Mouse (Mus musculus) megakaryocyte-erythroid progenitor cell, adult 5-6 weeks (primary cell): ENCODE data around the gene Dcun1d4. TPM values are rescaled to one million over a fixed set of nuclear protein-coding genes. Genes with fewer than 3 reads are reported as not detected.
"Not testable (repeated sequence)": the region's sequence is repeated elsewhere in the genome, so short reads cannot be mapped to it uniquely, and the experiment has no call there.

Source experiments
- ATAC-seq: replicated peaks from 2 replicates; pipeline ENCODE4 v1.8.0; 2016; ENCODE audit warnings: mild to moderate bottlenecking, inconsistent platforms; ENCODE audit not compliant: severe bottlenecking, poor library complexity, low FRiP score, low TSS enrichment
- total RNA-seq, 2 experiments: library from RNA; stranded (forward) in 1 of 2; stranded (reverse) in 1 of 2; fragments of 200-1000, 215-1000 nt in 1 of 2; fragments of >200 nt in 1 of 2; fragmentation: Nextera tagmentation in 1 of 2; gene quantifications; 2 replicates each; pipeline ENCODE4 v1.2.3; 2014 to 2017

Dcun1d4 gene
- 8.2 and 9.3 TPM in 2 replicates for total RNA-seq (2014; fragmentation: Nextera tagmentation)
- 6.2 and 13.4 TPM in 2 replicates for total RNA-seq (2017)

- ATAC-seq: no peak
These were observed at the start of gene Dcun1d4 for GRCm38 (mm10) chr5:73480700-73481099. Gene Dcun1d4, plus strand, starts transcription at chr5:73481000.

- ATAC-seq: peak; percentile 73; the same call in 1 of the 2 replicates
These were observed 49.2 kb upstream of the Dcun1d4 start for GRCm38 (mm10) chr5:73431581-73431980.

GRCm38 (mm10) chr5:73432805-73433204 lies 48.0 kb upstream of the Dcun1d4 start:
- ATAC-seq: no peak

DNA sequence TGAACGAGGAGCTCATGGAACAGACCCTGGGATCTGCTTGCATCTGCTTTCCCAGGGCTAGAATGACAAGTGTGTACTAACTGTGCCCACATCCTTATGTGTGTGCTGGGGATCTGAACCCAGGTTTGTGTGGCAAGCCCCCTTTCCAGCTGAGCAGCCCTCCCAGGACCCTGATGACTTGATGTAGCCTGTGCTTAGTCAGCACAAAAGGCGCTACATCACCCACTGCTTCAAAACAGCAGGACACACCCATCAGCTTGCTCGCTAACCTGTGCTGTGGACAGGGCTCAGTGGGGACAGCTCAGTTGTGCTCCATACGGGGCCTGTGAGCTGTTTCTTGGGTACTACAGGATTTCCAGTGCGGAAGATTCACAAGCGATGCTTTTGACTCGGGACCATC lies 46.0 kb upstream of the Dcun1d4 start:
- no peak for ATAC-seq

DNA sequence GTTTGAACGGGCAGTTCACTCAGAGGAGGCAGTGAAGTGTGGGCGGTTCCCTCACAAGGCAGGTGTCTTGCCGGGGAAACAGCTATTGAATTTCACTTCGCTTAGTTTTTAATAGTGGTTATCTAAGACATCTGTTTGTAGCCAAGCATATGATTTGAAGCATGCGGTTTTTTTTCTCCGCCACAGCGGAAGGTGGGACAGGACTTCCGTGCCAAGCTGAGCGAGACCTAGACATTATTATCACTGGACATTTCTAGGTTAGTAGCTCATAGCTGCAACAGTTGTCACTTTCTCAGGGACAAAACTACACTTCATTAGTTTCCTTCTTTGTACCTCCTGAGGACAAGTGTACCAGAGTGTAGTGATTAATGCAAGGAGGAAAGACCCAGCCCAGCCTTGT lies 38.6 kb upstream of the Dcun1d4 start:
- no peak for ATAC-seq

DNA sequence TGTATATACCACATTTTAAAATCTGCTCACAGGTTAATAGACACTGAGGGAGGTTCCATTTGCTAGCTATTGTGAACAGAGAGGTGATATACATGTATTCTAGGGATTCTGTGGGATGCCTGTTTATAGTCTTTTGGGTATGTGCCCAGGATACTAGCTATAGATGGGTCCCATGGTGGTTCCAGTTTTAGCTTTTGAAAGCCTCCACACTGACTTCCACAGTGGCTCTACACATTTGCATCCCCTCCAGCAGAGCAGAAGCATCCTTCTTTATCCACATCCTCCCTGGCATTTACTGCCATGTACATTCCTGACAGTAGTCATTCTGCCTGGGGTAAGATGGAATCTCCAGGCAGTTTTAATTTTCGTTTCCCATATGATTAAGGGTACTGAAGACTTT lies 30.5 kb upstream of the Dcun1d4 start:
- ATAC-seq: no peak

GRCm38 (mm10) chr5:73454502-73455306 lies 26.1 kb upstream of the Dcun1d4 start:
- ATAC-seq: no peak

GRCm38 (mm10) chr5:73455307-73455687 lies 25.5 kb upstream of the Dcun1d4 start:
- ATAC-seq: no peak

DNA sequence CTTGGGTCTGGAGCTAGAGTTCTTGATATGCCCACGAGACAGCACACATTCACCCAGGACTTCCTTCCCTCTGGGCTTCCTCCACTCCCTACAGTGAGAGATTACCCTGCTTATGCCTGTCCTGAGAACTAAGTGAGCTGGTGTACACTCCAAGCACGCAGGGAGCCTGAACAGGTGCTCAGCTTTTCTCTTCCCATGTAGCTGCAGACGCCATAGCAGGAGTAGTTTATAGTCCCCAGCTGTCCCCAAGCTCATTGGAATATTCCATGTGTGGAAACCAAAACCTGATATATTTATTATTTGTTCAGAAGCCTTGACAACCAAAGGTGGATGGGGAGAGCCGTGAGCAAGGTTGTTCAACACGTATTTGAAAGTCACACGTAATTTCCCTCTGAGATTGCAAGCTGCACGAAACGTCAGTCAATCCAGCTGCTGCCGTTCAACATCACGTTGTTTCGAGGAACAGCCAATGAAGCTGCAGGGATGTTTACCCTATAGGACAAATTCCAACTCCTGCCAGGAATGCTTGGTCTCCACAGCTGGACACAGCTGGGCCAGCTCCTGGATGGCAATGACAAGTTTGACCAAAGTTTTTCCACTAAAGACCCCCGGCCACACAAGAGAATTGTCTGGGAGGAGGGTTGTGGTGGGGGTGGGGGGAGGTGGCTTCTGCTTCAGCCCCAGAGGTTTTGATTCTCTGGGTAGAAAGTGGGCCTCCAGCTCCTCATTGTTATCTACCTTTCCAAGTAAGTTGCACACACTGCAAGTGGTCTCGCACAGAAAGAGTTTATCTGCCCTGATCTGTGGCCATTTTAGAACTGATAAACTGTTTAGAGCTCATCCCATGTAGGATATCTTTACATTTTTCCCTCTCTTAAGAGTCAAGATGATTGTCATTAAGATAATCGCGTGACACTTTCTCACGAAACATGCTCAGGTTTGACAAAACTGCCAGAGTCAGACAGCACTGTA lies 12.1 kb upstream of the Dcun1d4 start:
- ATAC-seq: no peak

DNA sequence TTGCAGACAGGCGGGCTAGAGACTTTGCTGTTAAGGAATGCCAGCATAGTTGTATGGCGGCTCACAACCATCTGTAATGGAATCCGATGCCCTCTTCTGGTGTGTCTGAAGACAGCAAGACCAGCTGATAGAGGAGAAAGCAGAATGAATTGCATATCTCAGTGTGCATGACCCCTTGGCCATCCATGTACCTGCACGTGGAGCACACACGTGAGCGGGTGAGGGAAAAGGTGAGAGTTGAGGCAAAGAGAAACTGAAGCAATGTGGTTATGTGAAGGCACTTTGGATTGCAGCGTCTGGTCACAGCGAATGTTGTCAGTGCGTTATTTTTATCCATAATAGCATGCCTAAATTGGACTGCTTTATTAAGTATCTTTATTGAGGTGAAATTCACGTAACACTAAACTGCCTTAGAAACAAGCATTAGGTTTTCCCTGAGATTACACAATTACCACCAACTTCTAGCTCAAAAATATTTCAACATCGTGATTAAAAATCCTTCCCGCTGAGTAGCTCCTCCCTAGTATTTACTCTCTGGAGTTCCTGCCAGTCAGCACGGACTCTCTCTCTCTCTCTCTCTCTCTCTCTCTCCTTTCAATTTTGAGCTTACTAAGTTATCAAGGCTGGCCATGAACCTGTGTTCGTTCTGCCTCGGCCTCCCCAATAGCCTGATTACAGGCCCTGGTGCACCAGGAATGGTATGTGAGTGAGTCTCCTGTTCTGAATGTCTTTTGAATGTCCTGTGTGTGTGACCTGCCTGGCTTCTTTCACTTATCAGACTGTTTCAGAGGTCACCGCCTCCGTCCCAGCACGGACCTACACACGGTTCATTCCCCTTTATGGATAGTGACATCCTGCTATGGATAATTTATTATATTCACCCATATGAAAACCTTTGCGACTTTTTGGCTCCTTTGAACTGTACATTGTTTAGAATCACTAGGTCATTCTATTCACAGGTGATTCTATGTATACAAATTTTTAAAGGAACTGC lies 6.1 kb upstream of the Dcun1d4 start:
- no peak for ATAC-seq

- no peak for ATAC-seq
These were observed 601 bp downstream of the Dcun1d4 start for GRCm38 (mm10) chr5:73481401-73481800.

- not testable (repeated sequence) for ATAC-seq
These were observed 1.6 kb downstream of the Dcun1d4 start for GRCm38 (mm10) chr5:73482381-73482780.

DNA sequence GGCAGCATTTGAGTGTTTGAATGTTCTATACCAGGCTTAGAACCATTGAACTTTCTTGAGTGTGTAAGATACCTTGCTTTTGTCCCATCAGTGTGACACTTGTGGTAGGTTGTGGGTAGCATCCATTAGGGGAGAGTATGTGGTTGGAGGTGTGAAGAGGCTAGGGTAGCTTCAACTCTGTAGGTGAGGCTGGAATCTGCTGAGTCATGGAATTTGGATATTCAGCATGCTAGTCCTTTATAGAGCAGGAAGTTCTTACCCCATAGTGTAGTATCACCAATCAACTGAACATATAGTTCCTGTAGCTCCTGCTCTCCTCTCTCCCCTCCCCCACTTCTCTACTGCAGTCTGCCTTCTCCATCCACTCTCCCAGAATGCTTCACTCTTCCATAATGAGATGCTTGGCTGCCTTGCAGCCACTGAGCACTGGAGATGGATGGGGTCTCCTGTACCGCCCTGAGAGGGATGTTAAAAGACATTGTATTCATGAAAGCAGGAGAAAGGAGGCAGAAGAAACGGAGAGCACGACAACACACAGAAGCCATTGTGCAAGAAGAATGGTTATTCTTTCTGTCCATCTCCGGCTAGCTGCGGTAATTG lies 3.3 kb downstream of the Dcun1d4 start:
- no peak for ATAC-seq

DNA sequence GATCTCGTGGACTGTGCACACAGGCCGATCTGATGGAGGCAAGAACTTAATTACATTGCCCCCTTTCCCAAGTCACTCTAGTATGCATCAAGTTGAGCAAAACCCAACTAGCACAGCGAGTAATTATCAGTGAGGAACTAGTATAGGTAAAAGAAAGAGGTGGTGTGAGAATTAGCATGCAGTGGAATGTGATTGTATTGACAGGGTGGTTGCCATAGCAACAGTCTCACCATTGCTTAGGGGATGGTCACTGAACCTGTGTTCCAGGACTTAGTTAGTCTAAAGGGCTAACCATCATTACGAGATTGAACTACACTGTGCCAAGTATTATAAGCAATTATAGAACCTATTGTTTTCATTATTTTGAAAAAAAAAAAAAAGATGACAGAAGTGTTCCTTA lies 5.7 kb downstream of the Dcun1d4 start:
- ATAC-seq: no peak

DNA sequence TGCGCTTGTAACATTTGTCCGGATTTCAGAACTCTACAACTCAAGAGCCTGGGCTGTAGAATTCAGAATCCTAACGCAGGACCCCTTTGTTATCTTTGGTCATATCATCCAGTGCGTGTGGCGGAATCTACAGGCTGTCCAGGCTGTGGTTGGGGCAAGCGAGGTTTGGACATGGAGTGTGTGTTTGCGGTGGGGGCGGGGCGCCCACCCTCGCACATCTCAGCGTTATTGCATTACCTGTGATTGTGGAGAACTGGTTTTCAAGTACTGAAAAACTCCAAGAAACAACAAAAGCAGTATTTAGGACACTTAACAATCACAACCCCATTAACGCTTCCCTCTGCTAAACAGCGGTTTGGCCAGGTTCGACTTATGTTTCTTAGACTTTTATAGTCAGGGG lies 9.1 kb downstream of the Dcun1d4 start:
- no peak for ATAC-seq

- peak; percentile 94 for ATAC-seq
These were observed 9.8 kb downstream of the Dcun1d4 start for GRCm38 (mm10) chr5:73490596-73491073.

GRCm38 (mm10) chr5:73491074-73491836 lies 10.5 kb downstream of the Dcun1d4 start:
- ATAC-seq: no peak
